In genomic region chr3:94688698-94689097, GRCm38 (mm10) we compare ENCODE assay signal across 30 mouse cellular contexts. TPM values are rescaled to one million over a fixed set of nuclear protein-coding genes. Genes with fewer than 3 reads are reported as not detected.
"Had no signal": no experiment of that assay in that cellular context is flagged by ENCODE, and none has a peak within 500 bp of the region (broad histone marks: within the 10 kb centered on the region; RNA-seq: fewer than 3 reads in every experiment).

No protein-coding gene starts in this region.

RNA-seq across cellular contexts. Expression of gene Selenbp2, which starts 4.7 kb away (rescaled TPM):
- total RNA-seq: granulocyte monocyte progenitor cell, adult 5-6 weeks had no signal
- polyA plus RNA-seq: cortical plate, adult 2 months; embryonic facial prominence, embryonic 10.5 days; embryonic facial prominence, embryonic 11.5 days; embryonic facial prominence, embryonic 12.5 days; forebrain, embryonic 10.5 days; forebrain, embryonic 11.5 days; forebrain, embryonic 13.5 days; forebrain, embryonic 14.5 days; forebrain, embryonic 16.5 days; frontal cortex, adult 2 months had no signal

RNA-seq across cellular contexts. Expression of gene Gm10972, which starts 45.8 kb away (rescaled TPM):
- total RNA-seq: common myeloid progenitor, adult 5-6 weeks; forebrain, postnatal 0 days; gastrocnemius, adult 18-20 months; gastrocnemius, adult 2 months; gastrocnemius, adult 8-10 months; gastrocnemius, postnatal 10 days; gastrocnemius, postnatal 14 days; gastrocnemius, postnatal 25 days; gastrocnemius, postnatal 36 days; gastrocnemius, postnatal 4 days; granulocyte monocyte progenitor cell, adult 5-6 weeks; heart, adult 18-20 months had no signal
- polyA plus RNA-seq: cerebellum, adult 2 months; cortical plate, adult 2 months; embryonic facial prominence, embryonic 10.5 days; embryonic facial prominence, embryonic 11.5 days; embryonic facial prominence, embryonic 12.5 days; embryonic facial prominence, embryonic 13.5 days; embryonic facial prominence, embryonic 14.5 days; embryonic facial prominence, embryonic 15.5 days; erythroblast, embryonic 14.5 days; forebrain, embryonic 10.5 days; forebrain, embryonic 11.5 days; forebrain, embryonic 12.5 days; forebrain, embryonic 13.5 days; forebrain, embryonic 14.5 days; forebrain, embryonic 15.5 days; forebrain, embryonic 16.5 days; forebrain, postnatal 0 days; frontal cortex, adult 2 months; gonadal fat pad, adult 2 months had no signal
